Mouse (Mus musculus): Measurements from ENCODE around the gene Myl4. TPM values are rescaled to one million over a fixed set of nuclear protein-coding genes. Genes with fewer than 3 reads are reported as not detected.

Myl4 gene
- polyA plus RNA-seq, 1 experiment from 2014 or later = 8.5 TPM

GRCm38 (mm10) chr11:104611579-104612151, 61.2 kb downstream of the Myl4 start:
- WGBS = 45% methylated on average over 4 of the region's 4 CpGs
- Histone ChIP-seq H3K4me2 (no peak overlapping the region), H3K9me3 (no peaks in the 10 kb centered on the region), H3K36me3 (no peaks in the 10 kb centered on the region), H3K4me1 (replicated peaks) (peaks cover 13% of the 10 kb centered on the region; the same call in 1 of the 2 replicates), H3K27ac (replicated peaks) (no peak overlapping the region), H3K4me3 (no peak overlapping the region), H3K27me3 (peaks cover 39% of the 10 kb centered on the region), H3K9ac (no peak overlapping the region)
- no peak for ATAC-seq (ENCODE audit: low read depth)

GRCm38 (mm10) chr11:104613551-104613950, 63.1 kb downstream of the Myl4 start:
- Histone ChIP-seq H3K27ac (replicated peaks) (no peak overlapping the region), H3K4me1 (replicated peaks) (peaks cover 2% of the 10 kb centered on the region; the same call in 1 of the 2 replicates), H3K4me3 (no peak overlapping the region), H3K36me3 (no peaks in the 10 kb centered on the region), H3K9ac (no peak overlapping the region), H3K4me2 (no peak overlapping the region), H3K9me3 (no peaks in the 10 kb centered on the region), H3K27me3 (peaks cover 31% of the 10 kb centered on the region)
- WGBS = 85% methylated on average over 10 of the region's 10 CpGs
- no peak for ATAC-seq (ENCODE audit: low read depth)

- Histone ChIP-seq H3K9ac (no peak overlapping the region), H3K36me3 (no peaks in the 10 kb centered on the region), H3K27ac (replicated peaks) (no peak overlapping the region), H3K4me1 (replicated peaks) (peaks cover 4% of the 10 kb centered on the region), H3K27me3 (peaks cover 25% of the 10 kb centered on the region), H3K4me3 (no peak overlapping the region), H3K9me3 (no peaks in the 10 kb centered on the region), H3K4me2 (no peak overlapping the region)
- ATAC-seq (ENCODE audit: low read depth) = no peak
- WGBS = 89% methylated on average over 2 of the region's 2 CpGs
These were observed 63.7 kb downstream of the Myl4 start for GRCm38 (mm10) chr11:104614130-104614529.

- Histone ChIP-seq H3K4me2 (no peak overlapping the region), H3K27ac (replicated peaks) (no peak overlapping the region), H3K4me1 (replicated peaks) (peaks cover 12% of the 10 kb centered on the region), H3K9me3 (no peaks in the 10 kb centered on the region), H3K27me3 (peaks cover 5% of the 10 kb centered on the region), H3K4me3 (no peak overlapping the region), H3K36me3 (no peaks in the 10 kb centered on the region), H3K9ac (no peak overlapping the region)
- ATAC-seq (ENCODE audit: low read depth) = no peak
- 85% methylated on average over 5 of the region's 5 CpGs for WGBS
These were observed 65.7 kb downstream of the Myl4 start for GRCm38 (mm10) chr11:104616182-104616581.

GRCm38 (mm10) chr11:104618638-104619076, 68.2 kb downstream of the Myl4 start:
- Histone ChIP-seq H3K4me3 (no peak overlapping the region), H3K27ac (replicated peaks) (no peak overlapping the region), H3K27me3 (no peaks in the 10 kb centered on the region), H3K4me2 (no peak overlapping the region), H3K4me1 (replicated peaks) (peaks cover 12% of the 10 kb centered on the region), H3K36me3 (no peaks in the 10 kb centered on the region), H3K9ac (no peak overlapping the region), H3K9me3 (no peaks in the 10 kb centered on the region)
- 83% methylated on average over 6 of the region's 6 CpGs for whole genome bisulfite sequencing
- ATAC-seq (ENCODE audit: low read depth) = no peak

- H3K27me3 ChIP-seq = no peaks in the 10 kb centered on the region
- no peaks in the 10 kb centered on the region for H3K9me3 ChIP-seq
- 46% methylated on average over 13 of the region's 13 CpGs for WGBS
- H3K4me3 ChIP-seq = no peak overlapping the region
- peaks cover 12% of the 10 kb centered on the region for H3K4me1 ChIP-seq (replicated peaks)
- H3K27ac ChIP-seq (replicated peaks) = no peak overlapping the region
- peak; percentile 72 for ATAC-seq (ENCODE audit: low read depth)
- H3K4me2 ChIP-seq = no peak overlapping the region
- no peaks in the 10 kb centered on the region for H3K36me3 ChIP-seq
- H3K9ac ChIP-seq = no peak overlapping the region
These were observed 68.9 kb downstream of the Myl4 start for GRCm38 (mm10) chr11:104619084-104620022.

GRCm38 (mm10) chr11:104622040-104622962, 71.8 kb downstream of the Myl4 start:
- Histone ChIP-seq H3K4me2 (no peak overlapping the region), H3K27me3 (no peaks in the 10 kb centered on the region), H3K9me3 (no peaks in the 10 kb centered on the region), H3K4me1 (replicated peaks) (peaks cover 27% of the 10 kb centered on the region), H3K9ac (no peak overlapping the region), H3K4me3 (no peak overlapping the region), H3K27ac (replicated peaks) (no peak overlapping the region), H3K36me3 (no peaks in the 10 kb centered on the region)
- 48% methylated on average over 12 of the region's 12 CpGs for WGBS
- no peak for ATAC-seq (ENCODE audit: low read depth)

GRCm38 (mm10) chr11:104624791-104625391, 74.4 kb downstream of the Myl4 start:
- Histone ChIP-seq H3K9me3 (no peaks in the 10 kb centered on the region), H3K9ac (no peak overlapping the region), H3K36me3 (no peaks in the 10 kb centered on the region), H3K4me2 (no peak overlapping the region), H3K4me1 (replicated peaks) (peaks cover 16% of the 10 kb centered on the region; the same call in 1 of the 2 replicates), H3K27ac (replicated peaks) (no peak overlapping the region), H3K27me3 (no peaks in the 10 kb centered on the region), H3K4me3 (no peak overlapping the region)
- no peak for ATAC-seq (ENCODE audit: low read depth)
- WGBS = 53% methylated on average over 6 of the region's 6 CpGs

- Histone ChIP-seq H3K27me3 (no peaks in the 10 kb centered on the region), H3K4me2 (no peak overlapping the region), H3K4me3 (no peak overlapping the region), H3K27ac (replicated peaks) (no peak overlapping the region), H3K4me1 (replicated peaks) (peaks cover 15% of the 10 kb centered on the region; the same call in 1 of the 2 replicates), H3K36me3 (no peaks in the 10 kb centered on the region), H3K9me3 (no peaks in the 10 kb centered on the region), H3K9ac (no peak overlapping the region)
- 54% methylated on average over 12 of the region's 12 CpGs for WGBS
- no peak for ATAC-seq (ENCODE audit: low read depth)
These were observed 75.3 kb downstream of the Myl4 start for GRCm38 (mm10) chr11:104625453-104626402.

GRCm38 (mm10) chr11:104626635-104627034, 76.2 kb downstream of the Myl4 start:
- no peak for ATAC-seq (ENCODE audit: low read depth)

More at GRCm38 (mm10) chr11:104626635-104627034, 76.2 kb downstream of the Myl4 start:
- Histone ChIP-seq H3K4me3 (no peak overlapping the region), H3K27ac (replicated peaks) (no peak overlapping the region), H3K36me3 (no peaks in the 10 kb centered on the region), H3K9ac (no peak overlapping the region), H3K27me3 (no peaks in the 10 kb centered on the region), H3K4me1 (replicated peaks) (peaks cover 15% of the 10 kb centered on the region; the same call in 1 of the 2 replicates), H3K4me2 (no peak overlapping the region), H3K9me3 (no peaks in the 10 kb centered on the region)

Data from neural tube, embryonic 13.5 days (tissue).